Mouse (Mus musculus) small intestine, adult 2 months (tissue): ENCODE measurements around the gene Fam166b. TPM values are rescaled to one million over a fixed set of nuclear protein-coding genes. Genes with fewer than 3 reads are reported as not detected.

Experiments used
- H3K27ac ChIP-seq: fragments of 200-500 bp; 2 replicates; pipeline ENCODE4 v1.5.1; 2012; ENCODE audit warnings: low read depth, low read length, control low read depth, inconsistent platforms; ENCODE audit not compliant: insufficient read depth
- H3K27me3 ChIP-seq: fragments of 200-500 bp; 2 replicates; pipeline ENCODE4 v1.6.1; 2012; ENCODE audit warnings: mild to moderate bottlenecking, moderate library complexity, low read length, inconsistent platforms; ENCODE audit not compliant: control insufficient read depth, insufficient read depth
- H3K36me3 ChIP-seq: fragments of 200-500 bp; 2 replicates; pipeline ENCODE4 v1.6.1; 2012; ENCODE audit warnings: mild to moderate bottlenecking, low read length, control low read depth, inconsistent platforms; ENCODE audit not compliant: control insufficient read depth, insufficient read depth
- H3K4me1 ChIP-seq: fragments of 200-500 bp; 2 replicates; pipeline ENCODE4 v1.6.1; 2012; ENCODE audit warnings: low read length, inconsistent platforms, mixed read lengths; ENCODE audit not compliant: control insufficient read depth, insufficient read depth, insufficient read length
- H3K4me3 ChIP-seq: fragments of 200-500 bp; 2 replicates; pipeline ENCODE4 v1.5.1; 2012; ENCODE audit warnings: low read depth, mild to moderate bottlenecking, control low read depth, inconsistent platforms, low read length, moderate library complexity
- CTCF ChIP-seq: fragments of 200-500 bp; IDR thresholded peaks from 2 replicates; pipeline ENCODE4 v1.5.1; 2012; ENCODE audit warnings: low read depth, mild to moderate bottlenecking, control low read depth, inconsistent platforms, low read length, moderate library complexity, mixed read lengths; ENCODE audit not compliant: insufficient replicate concordance, insufficient read length; ENCODE audit errors: extremely low read depth
- POLR2A ChIP-seq: fragments of 200-500 bp; IDR thresholded peaks from 2 replicates; pipeline ENCODE4 v1.6.1; 2012; ENCODE audit warnings: low read depth, mild to moderate bottlenecking, control low read depth, inconsistent platforms, low read length, moderate library complexity
- WGBS: fragments of 180-500 bp; shearing (Covaris S2); methylation state at CpG from one replicate; pipeline ENCODE4 v1.1.7; 2018; 5-methylcytosine and 5-hydroxymethylcytosine counted together
- polyA plus RNA-seq: library from polyadenylated mRNA; depleted of rRNA; stranded (reverse); fragments of >200 nt; gene quantifications from 2 replicates; pipeline ENCODE4 v1.2.3, GENCODE M21; 2012

Fam166b gene
- polyA plus RNA-seq, 1 experiment: 0.24 TPM

DNA sequence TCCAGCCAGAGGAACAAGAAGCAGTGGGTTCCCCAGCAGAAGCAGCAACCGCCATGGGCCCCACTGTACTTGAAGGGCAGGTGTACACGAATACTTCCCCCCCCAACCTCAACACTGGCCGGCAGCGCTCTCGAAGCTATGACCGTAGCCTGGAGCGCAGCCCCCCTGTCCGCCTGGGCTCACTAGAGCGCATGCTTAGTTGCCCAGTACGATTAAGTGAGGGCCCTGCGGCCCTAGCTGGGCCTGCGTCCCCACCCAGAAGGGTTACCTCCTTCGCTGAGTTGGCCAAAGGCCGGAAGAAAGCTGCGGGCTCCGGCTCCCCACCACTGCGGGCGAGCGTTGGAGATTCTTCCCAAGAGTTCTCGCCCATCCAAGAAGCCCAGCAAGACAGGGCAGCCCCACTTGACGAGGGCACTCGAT lies 12.9 kb downstream of the Fam166b start:
- 98% methylated on average over 22 of the region's 22 CpGs for WGBS
- Histone ChIP-seq H3K4me1 (no peaks in the 10 kb centered on the region; the same call in 1 of the 2 replicates), H3K27me3 (no peaks in the 10 kb centered on the region), H3K4me3 (no peak overlapping the region), H3K36me3 (peaks cover 3% of the 10 kb centered on the region; the same call in 1 of the 2 replicates), H3K27ac (no peak overlapping the region)
- TF ChIP-seq POLR2A: no peak
- TF ChIP-seq CTCF: no peak

DNA sequence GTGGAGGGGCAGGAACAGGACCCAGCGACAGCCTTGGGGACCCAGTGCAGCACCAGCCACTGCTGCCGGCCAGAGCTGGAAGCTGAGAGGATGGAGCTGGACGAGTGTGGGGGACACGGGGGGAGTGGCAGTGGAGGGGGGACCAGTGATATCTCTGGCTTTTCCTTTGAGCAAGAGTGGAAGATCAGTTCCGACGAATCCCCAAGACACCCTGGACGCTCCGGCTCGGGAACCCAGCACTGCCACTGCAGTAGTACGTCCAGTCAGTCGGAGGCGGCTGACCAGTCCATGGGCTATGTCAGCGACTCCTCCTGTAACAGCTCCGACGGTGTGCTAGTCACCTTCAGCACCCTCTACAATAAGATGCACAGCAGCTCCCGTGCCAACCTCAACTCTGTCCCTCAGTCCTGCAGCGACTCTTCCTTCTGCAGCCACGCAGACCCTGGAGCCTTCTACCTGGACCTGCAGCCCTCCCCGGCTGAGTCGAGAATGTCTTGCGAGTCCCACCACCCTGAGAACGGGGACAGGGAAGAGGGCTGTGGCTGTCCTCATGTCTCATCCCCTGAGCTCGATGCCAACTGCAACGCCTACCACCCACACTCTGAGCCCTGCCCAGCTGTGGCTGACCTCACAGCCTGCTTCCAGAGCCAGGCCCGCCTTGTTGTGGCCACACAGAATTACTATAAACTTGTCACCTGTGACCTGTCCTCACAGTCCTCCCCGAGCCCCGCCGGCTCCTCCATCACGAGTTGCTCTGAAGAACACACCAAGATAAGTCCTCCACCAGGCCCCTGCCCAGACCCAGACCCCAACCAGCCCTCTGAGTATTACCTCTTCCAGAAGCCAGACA lies 13.5 kb downstream of the Fam166b start:
- TF ChIP-seq CTCF (no peak), POLR2A (no peak)
- 90% methylated on average over 29 of the region's 29 CpGs for WGBS
- Histone ChIP-seq H3K27ac (no peak overlapping the region), H3K4me1 (no peaks in the 10 kb centered on the region; the same call in 1 of the 2 replicates), H3K36me3 (peaks cover 3% of the 10 kb centered on the region; the same call in 1 of the 2 replicates), H3K4me3 (no peak overlapping the region), H3K27me3 (no peaks in the 10 kb centered on the region)

GRCm38 (mm10) chr4:43414761-43415160 lies 14.2 kb downstream of the Fam166b start:
- no peak overlapping the region for H3K4me3 ChIP-seq
- TF ChIP-seq POLR2A: no peak
- TF ChIP-seq CTCF: no peak
- no peaks in the 10 kb centered on the region for H3K27me3 ChIP-seq
- no peaks in the 10 kb centered on the region; the same call in 1 of the 2 replicates for H3K4me1 ChIP-seq
- WGBS: 93% methylated on average over 14 of the region's 14 CpGs
- no peak overlapping the region for H3K27ac ChIP-seq
- H3K36me3 ChIP-seq: peaks cover 3% of the 10 kb centered on the region; the same call in 1 of the 2 replicates

DNA sequence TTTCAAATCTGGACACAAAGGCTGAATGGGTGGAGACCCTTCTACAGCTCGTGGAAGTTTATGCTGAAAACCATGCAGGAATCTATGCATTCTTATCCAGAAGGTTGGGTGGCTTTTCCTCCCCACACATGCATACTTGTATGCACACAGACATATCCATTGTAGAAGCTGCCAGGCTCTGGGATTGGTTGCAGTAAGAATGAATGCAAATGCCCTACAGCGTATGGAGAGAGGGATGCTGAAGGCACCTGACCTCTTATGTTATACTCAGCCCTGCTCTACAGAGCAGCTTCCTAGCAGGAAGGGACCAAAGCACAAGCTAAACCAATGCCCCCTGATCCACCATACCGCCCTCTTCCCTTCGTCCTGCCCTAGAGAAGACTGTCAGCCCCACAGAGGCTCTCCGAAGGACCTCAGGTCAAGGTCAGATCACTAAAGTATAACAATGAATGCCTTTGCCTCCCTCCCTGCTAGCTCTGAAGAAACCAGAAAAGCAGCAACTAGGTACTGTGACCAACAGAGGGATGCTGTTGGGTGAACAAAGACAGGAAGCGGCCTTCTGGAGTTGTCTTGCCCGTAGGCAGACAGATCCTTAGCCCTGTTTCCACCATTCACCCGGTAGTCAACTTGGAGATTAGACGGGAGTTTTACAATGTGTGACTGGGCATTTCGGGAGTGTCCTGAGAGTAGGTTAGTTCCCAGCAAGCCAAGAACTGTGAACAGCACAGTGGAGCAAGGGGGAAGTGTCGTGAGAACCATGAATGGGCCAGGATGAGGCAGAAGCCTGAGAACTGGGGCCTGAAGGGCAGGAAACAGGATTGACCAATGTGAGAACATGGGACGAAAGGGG lies 21.6 kb downstream of the Fam166b start:
- peak overlapping the region; percentile 71 for H3K27ac ChIP-seq
- peaks cover 2% of the 10 kb centered on the region; the same call in 1 of the 2 replicates for H3K4me1 ChIP-seq
- peak overlapping the region; percentile 6; the same call in 1 of the 2 replicates for H3K4me3 ChIP-seq
- no peak for TF ChIP-seq POLR2A
- TF ChIP-seq CTCF: no peak
- H3K27me3 ChIP-seq: no peaks in the 10 kb centered on the region
- WGBS: 79% methylated on average over 12 of the region's 12 CpGs
- H3K36me3 ChIP-seq: no peaks in the 10 kb centered on the region

- Histone ChIP-seq H3K27me3 (no peaks in the 10 kb centered on the region), H3K27ac (peak overlapping the region; percentile 71), H3K4me3 (peak overlapping the region; percentile 53), H3K4me1 (0 out of 2 replicates have a peak, but pooled peaks cover 3% of the 10 kb centered on the region), H3K36me3 (no peaks in the 10 kb centered on the region)
- TF ChIP-seq POLR2A (no peak; the same call in none of the 2 replicates), CTCF (no peak)
- WGBS: 32% methylated on average over 28 of the region's 28 CpGs
Measured at GRCm38 (mm10) chr4:43406162-43406971, 22.6 kb downstream of the Fam166b start.

- Histone ChIP-seq H3K27me3 (no peaks in the 10 kb centered on the region), H3K36me3 (no peaks in the 10 kb centered on the region), H3K4me3 (no peak overlapping the region), H3K27ac (peak overlapping the region; percentile 13; the same call in 1 of the 2 replicates), H3K4me1 (peaks cover 7% of the 10 kb centered on the region; the same call in 1 of the 2 replicates)
- TF ChIP-seq CTCF (no peak), POLR2A (no peak)
- 92% methylated on average over 10 of the region's 10 CpGs for WGBS
Measured at GRCm38 (mm10) chr4:43404697-43405096, 24.2 kb downstream of the Fam166b start.
